Mouse (Mus musculus) small intestine, adult 2 months (tissue): ENCODE results near the gene Hydin. TPM values are rescaled to one million over a fixed set of nuclear protein-coding genes. Genes with fewer than 3 reads are reported as not detected.
"Not testable (repeated sequence)": the region's sequence is repeated elsewhere in the genome, so short reads cannot be mapped to it uniquely, and the experiment has no call there.

Source experiments
- H3K27ac ChIP-seq: fragments of 200-500 bp; 2 replicates; pipeline ENCODE4 v1.5.1; 2012; ENCODE audit warnings: low read depth, low read length, control low read depth, inconsistent platforms; ENCODE audit not compliant: insufficient read depth
- H3K27me3 ChIP-seq: fragments of 200-500 bp; 2 replicates; pipeline ENCODE4 v1.6.1; 2012; ENCODE audit warnings: mild to moderate bottlenecking, moderate library complexity, low read length, inconsistent platforms; ENCODE audit not compliant: control insufficient read depth, insufficient read depth
- H3K36me3 ChIP-seq: fragments of 200-500 bp; 2 replicates; pipeline ENCODE4 v1.6.1; 2012; ENCODE audit warnings: mild to moderate bottlenecking, low read length, control low read depth, inconsistent platforms; ENCODE audit not compliant: control insufficient read depth, insufficient read depth
- H3K4me1 ChIP-seq: fragments of 200-500 bp; 2 replicates; pipeline ENCODE4 v1.6.1; 2012; ENCODE audit warnings: low read length, inconsistent platforms, mixed read lengths; ENCODE audit not compliant: control insufficient read depth, insufficient read depth, insufficient read length
- H3K4me3 ChIP-seq: fragments of 200-500 bp; 2 replicates; pipeline ENCODE4 v1.5.1; 2012; ENCODE audit warnings: low read depth, mild to moderate bottlenecking, control low read depth, inconsistent platforms, low read length, moderate library complexity
- CTCF ChIP-seq: fragments of 200-500 bp; IDR thresholded peaks from 2 replicates; pipeline ENCODE4 v1.5.1; 2012; ENCODE audit warnings: low read depth, mild to moderate bottlenecking, control low read depth, inconsistent platforms, low read length, moderate library complexity, mixed read lengths; ENCODE audit not compliant: insufficient replicate concordance, insufficient read length; ENCODE audit errors: extremely low read depth
- POLR2A ChIP-seq: fragments of 200-500 bp; IDR thresholded peaks from 2 replicates; pipeline ENCODE4 v1.6.1; 2012; ENCODE audit warnings: low read depth, mild to moderate bottlenecking, control low read depth, inconsistent platforms, low read length, moderate library complexity
- WGBS: fragments of 180-500 bp; shearing (Covaris S2); methylation state at CpG from one replicate; pipeline ENCODE4 v1.1.7; 2018; 5-methylcytosine and 5-hydroxymethylcytosine counted together
- polyA plus RNA-seq: library from polyadenylated mRNA; depleted of rRNA; stranded (reverse); fragments of >200 nt; gene quantifications from 2 replicates; pipeline ENCODE4 v1.2.3, GENCODE M21; 2012

The Hydin gene
- polyA plus RNA-seq, 1 experiment: not detected

DNA sequence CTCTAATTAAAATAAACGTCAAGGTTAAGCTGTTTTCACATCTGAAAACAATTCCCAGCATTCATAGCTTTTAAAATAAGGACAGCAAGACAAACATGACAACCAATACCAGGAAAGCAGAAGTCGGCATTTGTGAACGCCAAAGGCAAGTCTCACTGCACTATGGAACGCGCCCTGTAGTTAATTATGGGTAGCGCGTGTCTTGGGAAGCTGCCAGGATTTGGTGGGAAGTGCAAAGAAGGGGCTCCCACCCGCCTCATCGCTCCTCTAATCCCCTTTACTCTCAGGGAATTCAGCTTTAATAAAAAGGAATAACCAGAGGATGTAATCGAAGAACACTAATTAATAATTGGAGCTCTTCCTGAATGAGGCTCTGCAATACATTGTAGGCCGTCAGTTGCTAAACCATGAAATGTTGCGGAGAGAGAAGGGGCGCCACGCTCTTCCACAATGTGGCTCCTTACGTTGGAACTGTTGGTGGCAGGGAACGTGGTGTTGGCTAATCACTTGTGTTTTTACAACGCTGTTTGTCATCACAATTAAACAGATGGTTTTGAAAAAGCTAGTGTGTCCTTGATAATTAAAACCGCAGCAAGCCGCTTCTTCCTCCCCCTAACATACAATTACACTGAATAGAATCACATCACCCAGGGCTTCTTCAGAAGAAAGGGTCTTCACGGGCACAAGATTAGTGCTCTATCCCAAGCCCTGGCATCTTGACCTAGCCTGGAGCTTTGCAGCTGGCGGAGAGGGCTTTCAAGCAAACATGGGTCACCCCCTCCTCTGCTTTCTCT is 8.9 kb downstream of the Hydin start:
- Histone ChIP-seq H3K4me1 (no peaks in the 10 kb centered on the region), H3K27ac (no peak overlapping the region), H3K36me3 (no peaks in the 10 kb centered on the region), H3K4me3 (no peak overlapping the region), H3K27me3 (no peaks in the 10 kb centered on the region)
- 81% methylated on average over 21 of the region's 21 CpGs for WGBS
- no peak for TF ChIP-seq POLR2A
- no peak for TF ChIP-seq CTCF

DNA sequence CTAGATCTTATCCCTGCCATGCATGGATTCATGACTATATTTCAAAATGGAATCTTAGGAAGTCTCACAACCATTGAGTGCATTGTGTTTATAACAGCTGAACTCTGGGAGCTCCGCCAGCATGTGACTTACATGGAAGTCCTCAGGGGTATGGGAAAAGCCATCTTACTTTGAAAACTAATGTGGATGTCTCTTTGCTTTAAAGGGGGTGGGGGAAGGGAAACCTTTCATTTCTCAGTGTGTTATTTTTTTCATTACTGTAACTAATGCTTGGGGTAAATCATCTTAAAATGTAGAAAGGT is 9.4 kb downstream of the Hydin start:
- Histone ChIP-seq H3K4me1 (no peaks in the 10 kb centered on the region), H3K4me3 (no peak overlapping the region), H3K27ac (no peak overlapping the region), H3K27me3 (no peaks in the 10 kb centered on the region), H3K36me3 (no peaks in the 10 kb centered on the region)
- 82% methylated on average over 1 of the region's 1 CpGs for WGBS
- no peak for TF ChIP-seq CTCF
- TF ChIP-seq POLR2A: no peak

DNA sequence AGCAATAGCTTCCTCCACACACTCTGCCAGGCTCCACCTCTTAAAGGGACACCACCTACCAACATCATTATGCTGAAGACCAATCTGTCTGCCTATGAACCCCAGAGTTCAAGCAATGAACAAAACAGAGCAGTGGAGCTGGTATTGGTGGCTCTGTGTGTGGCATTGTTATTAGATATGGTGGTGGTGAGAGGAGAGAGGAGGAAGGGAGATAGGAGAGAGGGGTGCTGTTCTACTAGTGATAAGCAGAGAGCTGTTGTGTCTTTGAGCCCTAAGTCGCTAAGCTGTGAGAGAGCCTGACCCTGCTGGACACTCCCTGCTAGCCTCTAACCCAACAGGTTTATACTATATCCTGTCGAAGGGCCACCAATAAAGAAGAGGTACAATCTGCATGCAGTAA is 45.9 kb downstream of the Hydin start:
- no peaks in the 10 kb centered on the region for H3K4me1 ChIP-seq
- TF ChIP-seq CTCF (no peak), POLR2A (no peak)
- H3K4me3 ChIP-seq: no peak overlapping the region
- H3K27me3 ChIP-seq: no peaks in the 10 kb centered on the region
- 65% methylated on average over 2 of the region's 2 CpGs for WGBS
- no peak overlapping the region for H3K27ac ChIP-seq
- H3K36me3 ChIP-seq: no peaks in the 10 kb centered on the region

DNA sequence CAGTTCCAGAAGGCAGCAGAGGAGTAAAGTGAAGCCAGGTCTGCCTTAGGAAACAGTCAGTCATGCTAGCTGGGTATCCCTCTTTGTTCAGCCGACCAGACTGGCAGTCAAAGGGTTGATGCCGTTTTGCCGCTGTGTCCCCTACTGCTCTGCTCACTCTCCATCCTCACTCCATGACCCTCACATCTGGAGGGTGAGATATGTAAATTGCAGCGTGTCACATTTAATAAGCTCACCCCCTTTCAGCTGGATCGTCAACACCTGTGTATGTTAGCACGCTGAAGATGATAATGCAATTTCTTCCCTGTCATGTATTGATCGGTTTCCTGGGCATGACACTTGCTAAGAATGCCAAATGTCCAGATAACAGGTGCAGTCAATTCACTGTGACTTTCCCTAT is 49.0 kb downstream of the Hydin start:
- H3K4me1 ChIP-seq: no peaks in the 10 kb centered on the region
- no peak for TF ChIP-seq POLR2A
- TF ChIP-seq CTCF: no peak
- no peaks in the 10 kb centered on the region for H3K36me3 ChIP-seq
- no peaks in the 10 kb centered on the region for H3K27me3 ChIP-seq
- no peak overlapping the region for H3K4me3 ChIP-seq
- 47% methylated on average over 7 of the region's 7 CpGs for WGBS
- no peak overlapping the region for H3K27ac ChIP-seq

DNA sequence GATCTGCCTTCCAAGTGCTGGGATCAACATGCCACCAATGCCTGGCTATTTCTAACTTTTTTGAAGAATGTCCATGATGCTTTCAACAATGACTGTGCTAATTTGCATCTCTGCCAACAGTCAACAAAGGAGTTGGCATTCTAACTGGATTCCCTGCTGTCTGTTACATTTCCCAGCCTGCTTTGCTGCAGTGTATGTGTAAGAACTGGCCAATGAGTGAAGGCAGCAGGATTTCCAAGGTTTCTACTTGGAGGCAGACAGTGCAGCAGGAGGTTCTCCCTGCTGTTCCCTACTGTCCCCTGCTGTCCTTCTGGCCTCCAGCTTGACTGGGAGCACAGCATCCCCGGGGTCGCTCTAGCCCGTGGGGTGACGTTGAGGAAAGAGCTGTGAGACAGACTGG is 52.8 kb downstream of the Hydin start:
- Histone ChIP-seq H3K27me3 (no peaks in the 10 kb centered on the region), H3K4me1 (peaks cover 5% of the 10 kb centered on the region; the same call in 1 of the 2 replicates), H3K27ac (no peak overlapping the region), H3K4me3 (no peak overlapping the region), H3K36me3 (no peaks in the 10 kb centered on the region)
- 71% methylated on average over 4 of the region's 4 CpGs for WGBS
- no peak for TF ChIP-seq CTCF
- TF ChIP-seq POLR2A: no peak

DNA sequence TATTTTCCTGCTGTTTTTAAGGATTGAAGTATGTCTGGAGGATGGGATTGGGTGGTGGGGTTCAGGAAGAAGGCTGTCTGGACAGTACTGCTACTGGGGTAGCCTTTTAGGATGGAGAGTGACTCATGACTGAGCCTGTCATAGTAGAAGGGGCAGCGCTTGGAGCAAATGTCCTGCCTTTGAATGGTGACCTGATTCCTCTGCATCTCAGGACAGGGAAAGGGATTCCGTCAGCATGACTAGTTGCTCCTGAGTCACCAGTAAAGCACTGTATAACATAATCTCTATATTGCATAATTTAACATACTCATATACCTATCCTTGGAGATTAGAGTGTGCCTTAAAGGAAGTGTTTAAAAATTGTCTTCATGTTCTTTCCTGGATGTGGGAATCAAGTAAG is 54.7 kb downstream of the Hydin start:
- 62% methylated on average over 2 of the region's 2 CpGs for WGBS
- Histone ChIP-seq H3K27me3 (no peaks in the 10 kb centered on the region), H3K36me3 (no peaks in the 10 kb centered on the region), H3K4me3 (no peak overlapping the region), H3K27ac (no peak overlapping the region), H3K4me1 (peaks cover 5% of the 10 kb centered on the region; the same call in 1 of the 2 replicates)
- TF ChIP-seq CTCF (no peak), POLR2A (no peak)

DNA sequence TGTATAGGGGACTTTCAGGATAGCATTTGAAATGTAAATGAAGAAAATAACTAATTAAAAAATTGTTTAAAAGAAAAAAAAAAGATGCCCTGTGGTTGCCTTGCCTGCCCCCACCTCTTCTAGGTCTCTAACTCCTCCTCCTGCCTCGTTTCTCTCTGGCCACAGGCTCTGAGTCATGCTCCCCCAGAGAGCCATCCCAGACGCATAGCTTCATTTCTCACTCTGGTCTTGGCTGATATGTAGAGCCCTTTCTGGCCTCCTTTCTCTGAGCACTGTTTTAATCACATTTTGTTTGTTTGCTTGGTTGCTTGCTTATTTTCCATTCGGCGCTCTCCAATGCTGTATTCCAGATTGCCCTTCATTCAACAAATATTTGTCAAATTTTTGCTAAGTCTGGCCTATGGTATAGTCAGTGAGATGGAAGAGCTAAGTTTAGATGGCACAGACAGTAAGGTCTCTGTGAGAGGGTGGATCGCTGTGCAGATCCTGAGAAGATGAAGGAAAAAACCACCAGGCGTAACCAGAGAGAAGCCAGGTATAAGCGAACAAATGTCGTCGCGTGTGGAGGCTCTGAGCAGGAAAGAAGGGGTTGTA is 57.3 kb downstream of the Hydin start:
- TF ChIP-seq POLR2A (no peak), CTCF (no peak)

DNA sequence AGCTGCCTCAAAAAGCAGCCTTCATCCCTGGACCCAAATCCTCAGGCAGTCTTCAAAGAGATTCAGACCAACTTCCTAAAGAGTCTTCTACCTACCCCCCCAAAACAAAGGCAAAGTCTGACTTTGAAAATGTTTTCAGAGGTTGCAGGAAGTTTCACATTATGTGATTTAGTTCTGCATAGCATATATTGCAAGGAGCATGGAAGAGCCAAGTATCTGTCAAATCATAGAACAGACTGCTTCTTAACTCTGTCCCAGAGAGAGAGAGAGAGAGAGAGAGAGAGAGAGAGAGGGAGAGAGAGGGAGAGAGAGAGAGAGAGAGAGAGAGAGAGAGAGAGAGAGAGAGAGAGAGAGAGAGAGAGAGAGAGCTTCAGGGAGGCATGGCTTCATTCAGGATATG is 60.3 kb downstream of the Hydin start:
- not testable (repeated sequence) for H3K27me3 ChIP-seq, H3K4me3 ChIP-seq, H3K4me1 ChIP-seq, H3K27ac ChIP-seq, H3K36me3 ChIP-seq

More for the DNA sequence above, 57.3 kb downstream of the Hydin start:
- Histone ChIP-seq H3K4me3 (no peak overlapping the region), H3K36me3 (no peaks in the 10 kb centered on the region), H3K27me3 (no peaks in the 10 kb centered on the region), H3K27ac (no peak overlapping the region), H3K4me1 (peaks cover 5% of the 10 kb centered on the region; the same call in 1 of the 2 replicates)
- WGBS: 77% methylated on average over 10 of the region's 10 CpGs
